ENCODE assay signal across 8 mouse cellular contexts in genomic region chr5:65697836-65698758, GRCm38 (mm10). TPM values are rescaled to one million over a fixed set of nuclear protein-coding genes. Genes with fewer than 3 reads are reported as not detected.
DNase-seq lines count a peak whose midpoint lies in the region; ATAC-seq and TF ChIP-seq lines count a peak whose summit lies in the region.

TSS of gene Pds5a (minus strand) at chr5:65698273.

- peaks cover 8% of the 10 kb centered on the region; the same call in 1 of the 2 replicates for H3K36me3 ChIP-seq in ES-E14 (ENCODE audit: control insufficient read depth, insufficient read depth, low read length, poor library complexity, severe bottlenecking)
- no peaks in the 10 kb centered on the region for H3K36me3 ChIP-seq in forebrain, embryonic 16.5 days (ENCODE audit: control insufficient read depth, insufficient read depth)
- peaks cover 28% of the 10 kb centered on the region for H3K36me3 ChIP-seq in lung, embryonic 14.5 days (ENCODE audit: insufficient read depth)
- no peaks in the 10 kb centered on the region for H3K36me3 ChIP-seq in thymus, adult 2 months (ENCODE audit: control insufficient read depth, insufficient read depth, low read length)

- H3K27ac ChIP-seq in ES-E14 (ENCODE audit: insufficient read depth, low read depth, low read length, poor library complexity, severe bottlenecking) = peak within 1 kb of the TSS; percentile 98
- H3K27ac ChIP-seq in forebrain, embryonic 16.5 days (ENCODE audit: low read length) = peak within 1 kb of the TSS; percentile 93
- peak within 1 kb of the TSS; percentile 94 for H3K27ac ChIP-seq in layer of hippocampus, adult 2 months
- peak within 1 kb of the TSS; percentile 98 for H3K27ac ChIP-seq in lung, embryonic 14.5 days (ENCODE audit: low read depth)
- peak within 1 kb of the TSS; percentile 59 for H3K27ac ChIP-seq in olfactory bulb, adult 2 months (ENCODE audit: insufficient read depth, low read depth, low read length)
- H3K27ac ChIP-seq in thymus, adult 2 months (ENCODE audit: control insufficient read depth, insufficient read depth, low read length) = peak within 1 kb of the TSS; percentile 69

- peak within 1 kb of the TSS; percentile 99 for H3K9ac ChIP-seq in ES-E14 (ENCODE audit: insufficient read depth, low read depth, low read length, poor library complexity, severe bottlenecking)
- H3K9ac ChIP-seq in forebrain, embryonic 16.5 days (replicated peaks; ENCODE audit: low read depth, low read length) = peak within 1 kb of the TSS; percentile 92
- peak within 1 kb of the TSS; percentile 99 for H3K9ac ChIP-seq in lung, embryonic 14.5 days

- peak; percentile 51 for TF ChIP-seq CTCF in layer of hippocampus, adult 2 months (conservative IDR thresholded peaks at IDR 0.05)
- peak; percentile 24; the same call in 1 of the 2 replicates for TF ChIP-seq CTCF in lung, embryonic 14.5 days (IDR thresholded peaks at IDR 0.05; ENCODE audit: low read depth)
- peak; percentile 52; the same call in 1 of the 2 replicates for TF ChIP-seq CTCF in olfactory bulb, adult 2 months (IDR thresholded peaks at IDR 0.05; ENCODE audit: insufficient read depth, low read depth, low read length)
- peak; percentile 59; the same call in 1 of the 2 replicates for TF ChIP-seq CTCF in thymus, adult 2 months (IDR thresholded peaks at IDR 0.05; ENCODE audit: borderline replicate concordance, control insufficient read depth, extremely low read depth, insufficient read depth, low read length, poor library complexity)

- TF ChIP-seq POLR2A in olfactory bulb, adult 2 months (IDR thresholded peaks at IDR 0.05; ENCODE audit: insufficient read depth, low read depth, low read length) = peak; percentile 52; the same call in 1 of the 2 replicates
- TF ChIP-seq POLR2A in thymus, adult 2 months (IDR thresholded peaks at IDR 0.05; ENCODE audit: control insufficient read depth, extremely low read depth, insufficient read depth, low read length, poor library complexity) = peak; percentile 33

- H3K4me2 ChIP-seq in forebrain, embryonic 16.5 days (ENCODE audit: low read length) = peak within 1 kb of the TSS; percentile 72
- peak within 1 kb of the TSS; percentile 79 for H3K4me2 ChIP-seq in lung, embryonic 14.5 days

- in situ Hi-C loops in ES-E14 (cut with MboI; ENCODE audit: low sequenced_read_pairs in 2 of 2, unreplicated experiment in 2 of 2) = no loop called here

- H3K9me3 ChIP-seq in ES-E14 (ENCODE audit: control insufficient read depth, insufficient read depth, low read depth, low read length) = no peaks in the 10 kb centered on the region
- no peaks in the 10 kb centered on the region for H3K9me3 ChIP-seq in forebrain, embryonic 16.5 days (ENCODE audit: control insufficient read depth, low read length)
- H3K9me3 ChIP-seq in lung, embryonic 14.5 days (ENCODE audit: low read depth, low read length) = no peaks in the 10 kb centered on the region

- peaks cover 5 to 8% of the 10 kb centered on the region in 2 experiments for H3K4me1 ChIP-seq in ES-E14 (ENCODE audit: control insufficient read depth in 2 of 2, insufficient read depth in 2 of 2, low read length in 2 of 2, poor library complexity in 1 of 2)
- H3K4me1 ChIP-seq in forebrain, embryonic 16.5 days (replicated peaks; ENCODE audit: control insufficient read depth, insufficient read depth, low read length) = peaks cover 16% of the 10 kb centered on the region
- peaks cover 4% of the 10 kb centered on the region; the same call in 1 of the 2 replicates for H3K4me1 ChIP-seq in lung, embryonic 14.5 days (ENCODE audit: insufficient read depth)
- H3K4me1 ChIP-seq in olfactory bulb, adult 2 months (ENCODE audit: control insufficient read depth, insufficient read depth, low read length) = 0 out of 2 replicates have a peak, but pooled peaks cover 5% of the 10 kb centered on the region
- peaks cover 11% of the 10 kb centered on the region for H3K4me1 ChIP-seq in thymus, adult 2 months (replicated peaks; ENCODE audit: control insufficient read depth, insufficient read depth, low read length)

- peak within 1 kb of the TSS; percentile 97 to 100 for H3K4me3 ChIP-seq in ES-E14 (ENCODE audit: insufficient read depth in 1 of 2, low read depth in 1 of 2, low read length in 2 of 2, poor library complexity in 1 of 2, severe bottlenecking in 1 of 2)
- H3K4me3 ChIP-seq in forebrain, embryonic 16.5 days (replicated peaks; ENCODE audit: low read length) = peak within 1 kb of the TSS; percentile 99
- peak within 1 kb of the TSS; percentile 61 for H3K4me3 ChIP-seq in layer of hippocampus, adult 2 months
- H3K4me3 ChIP-seq in lung, embryonic 14.5 days (ENCODE audit: low read depth, low read length) = peak within 1 kb of the TSS; percentile 99
- peak within 1 kb of the TSS; percentile 85 for H3K4me3 ChIP-seq in olfactory bulb, adult 2 months (ENCODE audit: insufficient read depth, low read depth, low read length)
- H3K4me3 ChIP-seq in thymus, adult 2 months (ENCODE audit: control insufficient read depth, insufficient read depth, low read length) = peak within 1 kb of the TSS; percentile 92

- H3K27me3 ChIP-seq in forebrain, embryonic 16.5 days (replicated peaks; ENCODE audit: control insufficient read depth, insufficient read depth, low read length) = no peaks in the 10 kb centered on the region
- H3K27me3 ChIP-seq in lung, embryonic 14.5 days (ENCODE audit: insufficient read depth, low read length) = no peaks in the 10 kb centered on the region
- no peaks in the 10 kb centered on the region for H3K27me3 ChIP-seq in thymus, adult 2 months (ENCODE audit: control insufficient read depth, insufficient read depth, low read length)

- under 1% methylated on average over 85 of the region's 140 CpGs for WGBS in forebrain, embryonic 16.5 days
- WGBS in lung, embryonic 14.5 days = under 1% methylated on average over 96 of the region's 140 CpGs
- WGBS in olfactory bulb, adult 2 months = 11% methylated on average over 139 of the region's 140 CpGs
- WGBS in thymus, adult 2 months = 6% methylated on average over 140 of the region's 140 CpGs

- intact Hi-C loops in heart, postnatal 36 days (cut with DNase I) = loop anchor here (1.0 to 2.0 kb wide), 4 partner anchors 25 to 297 kb away; partner anchors contain the start of gene N4bp2

- ATAC-seq in forebrain, embryonic 16.5 days = peak; percentile 92
- peak; percentile 93 for ATAC-seq in lung, embryonic 14.5 days (ENCODE audit: insufficient read depth)

- peak; percentile 62 for DNase-seq in ES-E14 (ENCODE audit: low read depth, low spot score)
- peak; percentile 86 for DNase-seq in cerebellum, adult 11-12 months
- DNase-seq in heart, postnatal 36 days = peak; percentile 82 to 90
- peak; percentile 73 to 81 for DNase-seq in layer of hippocampus, adult 2 months (ENCODE audit: low spot score in 2 of 2)
- peak; percentile 96 for DNase-seq in lung, embryonic 14.5 days
- DNase-seq in thymus, adult 2 months = peak; percentile 85

TF ChIP-seq in ES-E14, 5 proteins besides CTCF, POLR2A, EP300 and RAD21:
- TF ChIP-seq ZNF384 (IDR thresholded peaks at IDR 0.05; ENCODE audit: low read depth, low read length) = no peak
- TF ChIP-seq HCFC1 (IDR thresholded peaks at IDR 0.05; ENCODE audit: borderline replicate concordance, insufficient read depth, low read length) = no peak
- TF ChIP-seq CHD2 (IDR thresholded peaks at IDR 0.05; ENCODE audit: low read depth, low read length) = no peak
- TF ChIP-seq ZC3H11A (IDR thresholded peaks at IDR 0.05; ENCODE audit: borderline replicate concordance, low read depth, low read length) = no peak
- TF ChIP-seq MAFK (IDR thresholded peaks at IDR 0.05; ENCODE audit: insufficient read depth, low read depth, low read length) = no peak

RNA-seq across cellular contexts. Expression of gene Pds5a, which starts in this region (rescaled TPM):
- 138 and 161 TPM in 2 replicates for total RNA-seq in ES-E14 (2012; rRNA removed)
- polyA plus RNA-seq in forebrain, embryonic 16.5 days (2015; fragmentation: Nextera tagmentation; extraction: Ambion mirVana) = 62.8 and 64.0 TPM in 2 replicates
- total RNA-seq in heart, postnatal 36 days (2021) = 10 to 100 TPM; 59.5 to 60.5 TPM
- total RNA-seq in layer of hippocampus, adult 2 months (2021) = 10 to 100 TPM; 79.5 to 84.3 TPM
- 107 and 113 TPM in 2 replicates for polyA plus RNA-seq in lung, embryonic 14.5 days (2014; fragmentation: Nextera tagmentation; extraction: Ambion mirVana)
- polyA plus RNA-seq in olfactory bulb, adult 2 months (2012; ENCODE audit: insufficient read depth, insufficient read length, low replicate concordance, missing spikeins) = 468 TPM in 1 of 2 replicates, not detected in the other
- polyA plus RNA-seq in thymus, adult 2 months (2012; rRNA removed) = 51.7 and 52.2 TPM in 2 replicates

Comparison
In these comparisons a context has a peak if more than half of its experiments do, and no peak if none do; other contexts are left out.
1. Peak in every context shown above with its lines: DNase-seq, ATAC-seq, H3K4me3 ChIP-seq and H3K27ac ChIP-seq.